Mouse (Mus musculus) induced T-regulatory cell, adult 2 months (primary cell): Measurements from ENCODE around the gene Fcgr3.
A peak's percentile ranks its signal among the peaks of the same experiment; 100 is the strongest.
"Not testable (repeated sequence)": the region's sequence is repeated elsewhere in the genome, so short reads cannot be mapped to it uniquely, and the experiment has no call there.

ENCODE experiments used
- DNase-seq: peaks from one replicate; pipeline ENCODE4 v3.0.0-alpha.2; 2012; ENCODE audit warnings: low read depth

Gene Fcgr3

GRCm38 (mm10) chr1:171064491-171065242 is at the start of gene Fcgr3:
Gene Fcgr3, minus strand, starts transcription at chr1:171064935.
- DNase-seq: peak; percentile 78

GRCm38 (mm10) chr1:171113873-171114299 is 49.2 kb upstream of the Fcgr3 start, which contains the start of gene Cfap126:
Gene Cfap126, plus strand, starts transcription at chr1:171113918.
- DNase-seq: peak; percentile 76

- DNase-seq: no peak
Observed at GRCm38 (mm10) chr1:171112986-171113385, 48.3 kb upstream of the Fcgr3 start.

GRCm38 (mm10) chr1:171111781-171112575 is 47.2 kb upstream of the Fcgr3 start:
- no peak for DNase-seq

GRCm38 (mm10) chr1:171111020-171111780 is 46.5 kb upstream of the Fcgr3 start:
- DNase-seq: peak; percentile 99

GRCm38 (mm10) chr1:171110659-171111019 is 45.9 kb upstream of the Fcgr3 start:
- no peak for DNase-seq

- no peak for DNase-seq
Observed at GRCm38 (mm10) chr1:171109620-171110019, 44.9 kb upstream of the Fcgr3 start.

- DNase-seq: no peak
Observed at GRCm38 (mm10) chr1:171105226-171105625, 40.5 kb upstream of the Fcgr3 start.

- DNase-seq: no peak
Observed at GRCm38 (mm10) chr1:171103179-171103840, 38.6 kb upstream of the Fcgr3 start.

- peak; percentile 90 for DNase-seq
Observed at GRCm38 (mm10) chr1:171102547-171103177, 37.9 kb upstream of the Fcgr3 start.

GRCm38 (mm10) chr1:171101733-171102546 is 37.2 kb upstream of the Fcgr3 start:
- DNase-seq: peak; percentile 89

GRCm38 (mm10) chr1:171101033-171101432 is 36.3 kb upstream of the Fcgr3 start:
- DNase-seq: peak; percentile 18

GRCm38 (mm10) chr1:171097612-171098011 is 32.9 kb upstream of the Fcgr3 start:
- DNase-seq: no peak

GRCm38 (mm10) chr1:171097136-171097535 is 32.4 kb upstream of the Fcgr3 start:
- DNase-seq: no peak

GRCm38 (mm10) chr1:171096110-171096964 is 31.6 kb upstream of the Fcgr3 start:
- DNase-seq: no peak

GRCm38 (mm10) chr1:171094424-171094823 is 29.7 kb upstream of the Fcgr3 start:
- no peak for DNase-seq

- no peak for DNase-seq
Observed at GRCm38 (mm10) chr1:171090761-171091160, 26.0 kb upstream of the Fcgr3 start.

- DNase-seq: no peak
Observed at GRCm38 (mm10) chr1:171089891-171090290, 25.2 kb upstream of the Fcgr3 start.

GRCm38 (mm10) chr1:171088237-171088869 is 23.6 kb upstream of the Fcgr3 start:
- DNase-seq: not testable (repeated sequence)
